Mouse (Mus musculus) heart, postnatal 0 days (tissue): ENCODE results near the gene Krt86. TPM values are rescaled to one million over a fixed set of nuclear protein-coding genes. Genes with fewer than 3 reads are reported as not detected.

Experiments
- ATAC-seq: fragments of 200-750 bp; cut with Nextera tagmentation; 2 replicates; pipeline ENCODE4 v1.8.0; 2017; ENCODE audit warnings: low read depth, moderate number of reproducible peaks, moderate library complexity; ENCODE audit not compliant: insufficient read depth
- DNase-seq: peaks from one replicate; pipeline ENCODE4 v3.0.0-alpha.2; 2016; ENCODE audit warnings: low spot score
- H3K27ac ChIP-seq: fragments of 300-500 bp; sonication (generic); 2 replicates; pipeline ENCODE4 v1.5.1; 2014; ENCODE audit warnings: low read depth, mild to moderate bottlenecking
- H3K27me3 ChIP-seq: fragments of 300-500 bp; sonication (generic); 2 replicates; pipeline ENCODE4 v1.6.1; 2014; ENCODE audit warnings: low read length, mixed read lengths; ENCODE audit not compliant: control insufficient read depth, insufficient read depth
- H3K36me3 ChIP-seq: fragments of 300-500 bp; sonication (generic); replicated peaks from 2 replicates; pipeline ENCODE4 v1.6.1; 2014; ENCODE audit warnings: low read length, mixed read lengths; ENCODE audit not compliant: control insufficient read depth, insufficient read depth
- H3K4me1 ChIP-seq: fragments of 300-500 bp; sonication (generic); 2 replicates; pipeline ENCODE4 v1.6.1; 2014; ENCODE audit warnings: antibody characterized with exemption; ENCODE audit not compliant: control insufficient read depth, insufficient read depth
- H3K4me2 ChIP-seq: fragments of 300-500 bp; sonication (generic); 2 replicates; pipeline ENCODE4 v1.6.1; 2014; ENCODE audit warnings: low read depth, mild to moderate bottlenecking, low read length, moderate library complexity
- H3K4me3 ChIP-seq: fragments of 300-500 bp; sonication (generic); 2 replicates; pipeline ENCODE4 v1.5.1; 2014; ENCODE audit warnings: low read depth, low read length
- H3K9ac ChIP-seq: fragments of 300-500 bp; sonication (generic); replicated peaks from 2 replicates; pipeline ENCODE4 v1.6.1; 2014; ENCODE audit warnings: low read depth, low read length, mixed read lengths
- H3K9me3 ChIP-seq: fragments of 300-500 bp; sonication (generic); replicated peaks from 2 replicates; pipeline ENCODE4 v1.6.1; 2016; ENCODE audit warnings: low read length; ENCODE audit not compliant: control insufficient read depth
- CTCF ChIP-seq: IDR thresholded peaks from 2 replicates; pipeline ENCODE4 v1.5.1; 2016; ENCODE audit warnings: antibody characterized with exemption, control low read depth, low read depth
- EP300 ChIP-seq: IDR thresholded peaks from 2 replicates; pipeline ENCODE4 v1.6.1; 2016; ENCODE audit warnings: antibody characterized with exemption, low read depth
- WGBS: fragments of 180-500 bp; shearing (Covaris S2); extraction: QIAGEN DNeasy Blood & Tissue Kit; methylation state at CpG from one replicate; pipeline ENCODE4 v1.1.7; 2014; 5-methylcytosine and 5-hydroxymethylcytosine counted together
- polyA plus RNA-seq: library from polyadenylated mRNA; unstranded; fragments of >200 nt; fragmentation: Nextera tagmentation; extraction: Ambion mirVana; gene quantifications from 2 replicates; pipeline ENCODE4 v1.2.1, GENCODE M21; 2015
- total RNA-seq: library from RNA; depleted of rRNA; stranded (reverse); fragments of >200 nt; gene quantifications from 2 replicates; pipeline ENCODE4 v1.2.3, GENCODE M21; 2014; ENCODE audit warnings: low replicate concordance; rRNA removed

Gene Krt86
- total RNA-seq = not detected in 2 replicates
- polyA plus RNA-seq = not detected in 2 replicates

- no peak within 1 kb of the TSS for H3K4me3 ChIP-seq
- no peak within 1 kb of the TSS for H3K9ac ChIP-seq
- H3K27ac ChIP-seq = no peak within 1 kb of the TSS
- H3K9me3 ChIP-seq = no peaks in the 10 kb centered on the region
- no peaks in the 10 kb centered on the region for H3K4me1 ChIP-seq
- DNase-seq (peak; percentile 66), ATAC-seq (no peak)
- H3K36me3 ChIP-seq = no peaks in the 10 kb centered on the region
- TF ChIP-seq EP300 (no peak), CTCF (no peak)
- H3K27me3 ChIP-seq = no peaks in the 10 kb centered on the region
- no peak within 1 kb of the TSS for H3K4me2 ChIP-seq
- 16% methylated on average over 10 of the region's 10 CpGs for WGBS
Measured at GRCm38 (mm10) chr15:101472952-101473528, at the start of gene Krt86. Krt86 (plus strand) TSS chr15:101473478.

- no peak overlapping the region for H3K4me2 ChIP-seq
- no peaks in the 10 kb centered on the region for H3K4me1 ChIP-seq
- no peaks in the 10 kb centered on the region for H3K36me3 ChIP-seq
- 18% methylated on average over 5 of the region's 5 CpGs for WGBS
- TF ChIP-seq EP300 (no peak), CTCF (no peak)
- H3K27ac ChIP-seq = no peak overlapping the region
- no peak overlapping the region for H3K9ac ChIP-seq
- H3K4me3 ChIP-seq = no peak overlapping the region
- H3K9me3 ChIP-seq = no peaks in the 10 kb centered on the region
- no peak for DNase-seq
- H3K27me3 ChIP-seq = no peaks in the 10 kb centered on the region
- no peak for ATAC-seq
Measured at GRCm38 (mm10) chr15:101424914-101425313, 48.4 kb upstream of the Krt86 start.

GRCm38 (mm10) chr15:101436611-101437010, 36.7 kb upstream of the Krt86 start:
- Histone ChIP-seq H3K27me3 (peaks cover 31% of the 10 kb centered on the region), H3K4me3 (no peak overlapping the region), H3K36me3 (no peaks in the 10 kb centered on the region), H3K4me1 (no peaks in the 10 kb centered on the region), H3K4me2 (no peak overlapping the region), H3K27ac (no peak overlapping the region), H3K9me3 (no peaks in the 10 kb centered on the region), H3K9ac (no peak overlapping the region)
- DNase-seq (no peak), ATAC-seq (no peak)
- WGBS = 86% methylated on average over 7 of the region's 7 CpGs
- TF ChIP-seq CTCF (no peak), EP300 (no peak)

GRCm38 (mm10) chr15:101438555-101438954, 34.7 kb upstream of the Krt86 start, which contains the start of gene Krt87:
Krt87 (minus strand) TSS chr15:101438804.
- no peak for TF ChIP-seq EP300
- TF ChIP-seq CTCF = no peak
- H3K4me3 ChIP-seq = peak within 1 kb of the TSS; percentile 11
- peak within 1 kb of the TSS; percentile 23; the same call in 1 of the 2 replicates for H3K4me2 ChIP-seq
- H3K9ac ChIP-seq = no peak within 1 kb of the TSS
- H3K27ac ChIP-seq = no peak within 1 kb of the TSS
- no peaks in the 10 kb centered on the region for H3K36me3 ChIP-seq
- ATAC-seq (no peak), DNase-seq (no peak)
- WGBS = 2% methylated on average over 34 of the region's 34 CpGs
- H3K4me1 ChIP-seq = no peaks in the 10 kb centered on the region
- no peaks in the 10 kb centered on the region for H3K9me3 ChIP-seq
- peaks cover 31% of the 10 kb centered on the region for H3K27me3 ChIP-seq

GRCm38 (mm10) chr15:101440837-101441236, 32.4 kb upstream of the Krt86 start:
- DNase-seq (no peak), ATAC-seq (no peak)
- Histone ChIP-seq H3K4me3 (no peak overlapping the region), H3K4me1 (no peaks in the 10 kb centered on the region), H3K9ac (no peak overlapping the region), H3K4me2 (no peak overlapping the region), H3K27me3 (peaks cover 31% of the 10 kb centered on the region), H3K36me3 (no peaks in the 10 kb centered on the region), H3K27ac (no peak overlapping the region), H3K9me3 (no peaks in the 10 kb centered on the region)
- no peak for TF ChIP-seq CTCF
- no peak for TF ChIP-seq EP300
- 63% methylated on average over 4 of the region's 4 CpGs for WGBS

GRCm38 (mm10) chr15:101446572-101446971, 26.7 kb upstream of the Krt86 start:
- Histone ChIP-seq H3K27ac (no peak overlapping the region), H3K9me3 (no peaks in the 10 kb centered on the region), H3K36me3 (no peaks in the 10 kb centered on the region), H3K4me3 (no peak overlapping the region), H3K4me1 (no peaks in the 10 kb centered on the region), H3K27me3 (no peaks in the 10 kb centered on the region), H3K4me2 (peak overlapping the region; percentile 34), H3K9ac (no peak overlapping the region)
- WGBS = 33% methylated on average over 11 of the region's 11 CpGs
- TF ChIP-seq EP300 (no peak), CTCF (no peak)
- DNase-seq (peak; percentile 29), ATAC-seq (no peak)
